Mouse (Mus musculus) G1E-ER4 (cell line): Measurements from ENCODE around the gene Vmn2r48. TPM values are rescaled to one million over a fixed set of nuclear protein-coding genes. Genes with fewer than 3 reads are reported as not detected.
"Not testable (repeated sequence)": the region's sequence is repeated elsewhere in the genome, so short reads cannot be mapped to it uniquely, and the experiment has no call there.

Experiments used
- GATA1 ChIP-seq: IDR thresholded peaks from one replicate; pipeline ENCODE4 v1.8.0; 2012; ENCODE audit warnings: low read length, inconsistent platforms
- polyA plus RNA-seq: library from polyadenylated mRNA; stranded (reverse); fragments of >175 nt; gene quantifications from 2 replicates; pipeline ENCODE4 v1.2.3, GENCODE M21; 2012

The Vmn2r48 gene
- polyA plus RNA-seq, result not detected in 2 replicates

GRCm38 (mm10) chr7:9953485-9953884, at the start of gene Vmn2r48:
TSS of gene Vmn2r48 (minus strand) at chr7:9953585.
- TF ChIP-seq GATA1, result not testable (repeated sequence)

DNA sequence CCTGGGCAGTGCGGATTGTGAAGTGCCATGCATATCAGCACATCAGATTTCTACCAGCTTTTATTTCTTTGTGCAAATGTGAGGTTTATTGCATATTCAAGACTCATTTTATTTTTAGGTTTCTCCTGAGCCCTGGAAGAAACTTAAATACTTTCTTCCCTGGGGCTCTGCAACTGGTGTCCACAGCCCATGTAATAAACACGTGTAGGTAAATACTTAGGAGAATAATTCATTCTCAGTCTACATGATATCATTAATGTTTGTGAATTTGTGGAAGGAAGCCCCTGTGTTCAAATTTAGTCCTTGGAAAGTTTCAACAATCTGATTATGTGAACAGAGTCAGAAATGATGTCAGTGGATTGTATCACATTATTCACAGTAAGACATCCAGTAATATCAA, 38.8 kb upstream of the Vmn2r48 start, which contains the start of gene Vmn2r49:
Vmn2r49 (minus strand) TSS at position 101 of the 400 bp plus-strand sequence.
- TF ChIP-seq GATA1, result not testable (repeated sequence)

Other genes starting within 250 kb of the Vmn2r48 start
- gene Vmn2r46, start 183.0 kb downstream of the Vmn2r48 start, polyA plus RNA-seq, result not detected in 2 replicates
- gene Vmn2r47, start 112.3 kb downstream of the Vmn2r48 start, polyA plus RNA-seq, result not detected in 2 replicates
- gene Vmn2r49, start 38.7 kb upstream of the Vmn2r48 start, polyA plus RNA-seq, result not detected in 2 replicates
- gene Vmn2r50, start 99.7 kb upstream of the Vmn2r48 start, polyA plus RNA-seq, result not detected in 2 replicates
- gene Vmn2r51, start 152.2 kb upstream of the Vmn2r48 start, polyA plus RNA-seq, result not detected in 2 replicates
- gene Vmn2r52, start 223.0 kb upstream of the Vmn2r48 start, polyA plus RNA-seq, result not detected in 2 replicates